Mouse (Mus musculus) ES-E14 (cell line): ENCODE results near the gene Ebf1. TPM values are rescaled to one million over a fixed set of nuclear protein-coding genes. Genes with fewer than 3 reads are reported as not detected.
A peak's percentile ranks its signal among the peaks of the same experiment; 100 is the strongest.

Experiments used
- DNase-seq: peaks from one replicate; pipeline ENCODE4 v3.0.0-alpha.2; 2013; ENCODE audit warnings: low read depth, low spot score
- H3K27ac ChIP-seq: 2 replicates; pipeline ENCODE4 v1.5.1; 2012; ENCODE audit warnings: low read depth, mild to moderate bottlenecking, low read length, moderate library complexity, mixed read lengths; ENCODE audit not compliant: poor library complexity, insufficient read depth, severe bottlenecking
- H3K36me3 ChIP-seq: 2 replicates; pipeline ENCODE4 v1.6.1; 2012; ENCODE audit warnings: mild to moderate bottlenecking, low read length, moderate library complexity, mixed read lengths; ENCODE audit not compliant: control insufficient read depth, poor library complexity, insufficient read depth, severe bottlenecking
- H3K4me1 ChIP-seq, 2 experiments: fragments of 150-350 bp in 1 of 2; sonication (generic) in 1 of 2; 2 replicates each; pipeline ENCODE4 v1.6.1; 2012; ENCODE audit warnings: low read length in 2 of 2, mild to moderate bottlenecking in 1 of 2, mixed read lengths in 1 of 2; ENCODE audit not compliant: control insufficient read depth in 2 of 2, insufficient read depth in 2 of 2, poor library complexity in 1 of 2
- H3K4me3 ChIP-seq, 2 experiments: fragments of 150-350 bp in 1 of 2; sonication (generic) in 1 of 2; 2 replicates each; pipeline ENCODE4 v1.5.1; 2012; ENCODE audit warnings: low read length in 2 of 2, low read depth in 1 of 2, mild to moderate bottlenecking in 1 of 2, mixed read lengths in 1 of 2; ENCODE audit not compliant: insufficient read depth in 1 of 2, poor library complexity in 1 of 2, severe bottlenecking in 1 of 2
- H3K9ac ChIP-seq: 2 replicates; pipeline ENCODE4 v1.6.1; 2012; ENCODE audit warnings: low read depth, mild to moderate bottlenecking, low read length, mixed read lengths; ENCODE audit not compliant: poor library complexity, insufficient read depth, severe bottlenecking
- H3K9me3 ChIP-seq: fragments of 150-350 bp; sonication (generic); 2 replicates; pipeline ENCODE4 v1.6.1; 2012; ENCODE audit warnings: low read depth, mild to moderate bottlenecking, low read length; ENCODE audit not compliant: control insufficient read depth, insufficient read depth
- CHD2 ChIP-seq: IDR thresholded peaks from 2 replicates; pipeline ENCODE4 v1.6.1; 2014; ENCODE audit warnings: mild to moderate bottlenecking, low read depth, low read length, inconsistent platforms
- HCFC1 ChIP-seq: IDR thresholded peaks from 2 replicates; pipeline ENCODE4 v1.6.1; 2012; ENCODE audit warnings: low read length, inconsistent platforms, borderline replicate concordance; ENCODE audit not compliant: insufficient read depth
- MAFK ChIP-seq: IDR thresholded peaks from 2 replicates; pipeline ENCODE4 v1.6.1; 2014; ENCODE audit warnings: mild to moderate bottlenecking, low read depth, low read length, inconsistent platforms; ENCODE audit not compliant: insufficient read depth
- ZC3H11A ChIP-seq: IDR thresholded peaks from 2 replicates; pipeline ENCODE4 v1.6.1; 2012; ENCODE audit warnings: low read depth, mild to moderate bottlenecking, inconsistent platforms, low read length, borderline replicate concordance
- ZNF384 ChIP-seq: IDR thresholded peaks from 2 replicates; pipeline ENCODE4 v1.6.1; 2012; ENCODE audit warnings: low read depth, low read length, inconsistent platforms
- in situ Hi-C, 2 experiments: fragments of 600-800 bp; cut with MboI; formaldehyde crosslinking; loops; one replicate each; pipeline ENCODE4 v1.15.1; 2025; ENCODE audit warnings: low sequenced_read_pairs in 2 of 2, inconsistent platforms in 1 of 2; ENCODE audit not compliant: unreplicated experiment in 2 of 2
- total RNA-seq: library from RNA; depleted of rRNA; stranded (reverse); fragments of 300-350 nt; gene quantifications from 2 replicates; pipeline ENCODE4 v1.2.3, GENCODE M21; 2012

Ebf1 gene
- total RNA-seq, 1 experiment = 3.2 TPM

DNA sequence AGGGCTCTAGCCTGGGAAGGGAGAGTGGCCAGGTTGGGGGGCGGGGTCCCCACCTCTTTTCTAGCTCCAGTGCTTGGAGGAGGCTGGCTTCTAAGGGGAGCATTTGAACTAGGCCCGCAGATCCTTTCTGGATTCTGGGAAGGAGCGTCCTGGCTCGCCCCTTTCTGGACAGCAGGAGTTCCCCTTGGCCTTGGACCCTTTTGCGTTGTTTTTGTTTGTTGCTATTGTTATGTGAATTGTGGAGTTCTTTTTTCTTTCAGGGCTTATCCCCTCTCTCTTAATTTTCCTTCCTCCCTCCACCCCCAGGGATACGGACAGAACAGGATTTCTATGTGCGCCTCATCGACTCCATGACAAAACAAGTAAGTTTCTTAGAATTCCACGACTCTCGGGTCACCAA lies 4.5 kb downstream of the Ebf1 start:
- no peak for DNase-seq
- Histone ChIP-seq H3K36me3 (no peaks in the 10 kb centered on the region), H3K4me1 (peaks cover 0 to 7% of the 10 kb centered on the region in 2 experiments; a peak in 1 of 4 replicates), H3K9ac (no peak overlapping the region), H3K9me3 (no peaks in the 10 kb centered on the region), H3K4me3 (peak overlapping the region; percentile 8 to 10; a peak in 2 of 4 replicates), H3K27ac (no peak overlapping the region)
- TF ChIP-seq MAFK = no peak
- no peak for TF ChIP-seq HCFC1
- TF ChIP-seq CHD2 = no peak
- no peak for TF ChIP-seq ZNF384
- no peak for TF ChIP-seq ZC3H11A
- in situ Hi-C loops = no loop called here

DNA sequence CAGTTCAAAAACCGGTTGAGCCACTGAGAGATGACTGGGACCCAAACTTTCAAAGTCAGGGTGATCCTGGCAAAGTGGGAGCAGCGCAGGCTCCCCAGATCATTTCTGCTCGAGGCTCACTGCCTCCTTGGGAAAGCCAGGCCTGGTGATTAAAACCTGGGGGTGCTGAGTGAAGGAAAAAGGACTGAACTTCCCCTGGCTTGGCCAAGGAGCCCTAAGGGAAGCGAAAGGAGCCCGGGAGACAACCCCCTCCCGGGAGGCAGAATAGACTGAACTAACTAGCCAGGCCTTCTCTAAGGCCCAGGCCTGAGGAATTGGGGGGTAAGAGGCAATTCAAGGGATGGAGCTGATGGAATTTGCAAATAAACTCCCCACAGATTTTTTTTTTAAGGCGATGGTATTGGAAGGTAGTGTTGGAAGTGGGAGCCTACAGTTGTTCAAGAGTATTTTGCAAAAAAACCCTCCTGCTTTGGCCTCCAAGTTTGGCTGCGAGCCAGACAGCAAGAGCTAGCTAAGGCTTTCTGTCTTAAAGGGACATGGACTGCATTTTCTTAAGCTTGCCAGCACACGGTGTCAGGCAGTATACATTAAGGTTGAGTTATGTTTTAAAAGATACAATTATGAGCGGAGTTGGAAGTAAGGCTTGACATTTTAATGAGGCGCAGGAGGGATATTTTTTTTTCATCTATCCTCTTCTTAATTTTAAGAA lies 5.1 kb downstream of the Ebf1 start:
- peaks cover 0 to 7% of the 10 kb centered on the region in 2 experiments; a peak in 1 of 4 replicates for H3K4me1 ChIP-seq
- H3K4me3 ChIP-seq = peak overlapping the region; percentile 8 to 10; a peak in 2 of 4 replicates
- H3K9me3 ChIP-seq = no peaks in the 10 kb centered on the region
- TF ChIP-seq CHD2 = no peak
- no peak for TF ChIP-seq ZNF384
- no peak for TF ChIP-seq ZC3H11A
- TF ChIP-seq MAFK = no peak
- no peak for TF ChIP-seq HCFC1
- H3K9ac ChIP-seq = no peak overlapping the region
- in situ Hi-C loops = no loop called here
- no peak overlapping the region for H3K27ac ChIP-seq
- no peak for DNase-seq
- H3K36me3 ChIP-seq = no peaks in the 10 kb centered on the region

DNA sequence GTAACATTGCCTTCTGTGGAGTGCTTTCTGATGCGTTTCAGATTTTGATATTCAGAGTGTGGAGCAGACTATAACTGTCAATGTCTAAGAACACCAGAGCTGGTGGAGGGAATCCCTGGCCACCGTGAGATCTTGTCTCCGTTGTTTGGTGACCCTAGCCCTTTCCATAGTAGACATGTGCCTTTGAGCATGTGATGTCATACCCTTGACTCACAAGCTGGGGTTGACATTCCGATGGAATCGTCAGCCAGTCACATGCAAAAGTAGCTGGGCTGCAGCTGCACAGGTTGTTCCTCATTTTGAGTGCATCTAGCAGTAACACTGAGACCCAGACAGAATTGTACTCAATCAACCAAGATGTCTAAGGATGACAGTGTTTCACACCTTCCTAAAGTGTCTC lies 7.4 kb downstream of the Ebf1 start:
- in situ Hi-C loops = no loop called here
- TF ChIP-seq ZNF384 = no peak
- no peak for TF ChIP-seq CHD2
- TF ChIP-seq ZC3H11A = no peak
- no peak for TF ChIP-seq HCFC1
- TF ChIP-seq MAFK = no peak
- Histone ChIP-seq H3K36me3 (no peaks in the 10 kb centered on the region), H3K27ac (no peak overlapping the region), H3K4me3 (no peak overlapping the region), H3K9me3 (no peaks in the 10 kb centered on the region), H3K9ac (no peak overlapping the region), H3K4me1 (peaks cover 0 to 5% of the 10 kb centered on the region in 2 experiments; a peak in 1 of 4 replicates)
- no peak for DNase-seq

DNA sequence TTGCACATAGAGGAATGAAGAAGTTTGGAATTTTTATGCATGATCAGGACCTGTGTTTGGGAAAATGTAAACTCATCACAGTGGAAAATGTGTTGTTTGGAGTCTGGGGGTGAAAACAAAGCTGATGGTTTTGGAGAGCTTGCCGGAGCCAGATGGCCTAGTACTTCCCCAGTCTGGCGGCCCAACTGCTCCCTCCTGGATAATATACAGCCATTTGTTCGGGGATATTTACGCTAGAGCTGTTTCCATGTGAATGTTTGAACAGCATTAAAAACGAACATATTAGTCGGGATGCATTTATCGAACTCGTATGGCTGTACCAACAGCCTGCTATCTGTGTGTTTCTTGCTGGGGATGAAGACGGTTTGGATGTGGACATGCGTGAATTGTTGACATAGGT lies 8.9 kb downstream of the Ebf1 start:
- no peak for DNase-seq
- Histone ChIP-seq H3K9ac (no peak overlapping the region), H3K9me3 (no peaks in the 10 kb centered on the region), H3K4me1 (no peaks in the 10 kb centered on the region; a peak in 1 of 4 replicates), H3K27ac (no peak overlapping the region), H3K4me3 (no peak overlapping the region), H3K36me3 (no peaks in the 10 kb centered on the region)
- TF ChIP-seq ZNF384 (no peak), HCFC1 (no peak), MAFK (no peak), ZC3H11A (no peak), CHD2 (no peak)
- in situ Hi-C loops = no loop called here

DNA sequence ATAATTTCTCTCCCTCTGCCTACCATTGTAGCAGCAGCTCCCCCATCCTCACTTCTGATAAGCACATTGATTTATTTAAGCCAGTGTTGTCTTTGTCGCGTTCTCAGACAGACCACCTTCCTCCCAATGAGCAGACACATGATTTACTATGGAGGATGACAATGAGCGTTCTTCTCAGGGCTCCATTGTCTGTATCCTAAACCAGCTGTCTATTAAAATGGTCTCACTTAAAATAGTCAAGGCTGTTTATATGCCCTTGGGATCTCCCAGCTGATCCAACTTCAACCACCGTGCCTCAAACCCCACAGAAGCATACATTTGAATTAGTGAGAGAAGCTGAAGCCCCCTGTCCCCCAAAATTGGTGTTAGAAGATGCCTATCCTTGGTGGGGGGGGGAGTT lies 11.3 kb downstream of the Ebf1 start:
- no peak overlapping the region for H3K27ac ChIP-seq
- DNase-seq = no peak
- H3K9ac ChIP-seq = no peak overlapping the region
- no peaks in the 10 kb centered on the region for H3K36me3 ChIP-seq
- no peaks in the 10 kb centered on the region for H3K9me3 ChIP-seq
- H3K4me1 ChIP-seq = no peaks in the 10 kb centered on the region; a peak in 1 of 4 replicates
- TF ChIP-seq ZC3H11A (no peak), ZNF384 (no peak), CHD2 (no peak), MAFK (no peak)
- in situ Hi-C loops = no loop called here
- no peak overlapping the region for H3K4me3 ChIP-seq
